Mouse (Mus musculus): Measurements from ENCODE around the gene Kctd11. TPM values are rescaled to one million over a fixed set of nuclear protein-coding genes. Genes with fewer than 3 reads are reported as not detected.
A peak's percentile ranks its signal among the peaks of the same experiment; 100 is the strongest.

The Kctd11 gene
- total and polyA plus RNA-seq, 2 experiments: 0.65 to 1.6 TPM

GRCm38 (mm10) chr11:69891482-69891881, 10.3 kb upstream of the Kctd11 start:
- no peak overlapping the region for H3K27ac ChIP-seq (replicated peaks; ENCODE audit: insufficient read depth, low read depth, low read length)
- H3K4me1 ChIP-seq (ENCODE audit: control insufficient read depth, insufficient read depth, low read length): no peaks in the 10 kb centered on the region
- H3K36me3 ChIP-seq (ENCODE audit: control insufficient read depth, insufficient read depth, low read length): no peaks in the 10 kb centered on the region
- no peaks in the 10 kb centered on the region for H3K27me3 ChIP-seq (ENCODE audit: control insufficient read depth, insufficient read depth, low read length)
- H3K4me3 ChIP-seq (ENCODE audit: insufficient read depth, low read depth, low read length): no peak overlapping the region
- WGBS: 78% methylated on average over 4 of the region's 4 CpGs
- no peak for DNase-seq (ENCODE audit: extremely low read depth, low read depth, low spot score)
- H3K79me2 ChIP-seq (ENCODE audit: control insufficient read depth, insufficient read depth, low read length): no peaks in the 10 kb centered on the region
- TF ChIP-seq POLR2A (IDR thresholded peaks at IDR 0.05; ENCODE audit: extremely low read depth, insufficient read depth, low read length) (no peak), CTCF (IDR thresholded peaks at IDR 0.05; ENCODE audit: low read depth, low read length) (no peak)
- H3K9ac ChIP-seq (ENCODE audit: low read depth, low read length): no peak overlapping the region

- TF ChIP-seq POLR2A (IDR thresholded peaks at IDR 0.05; ENCODE audit: extremely low read depth, insufficient read depth, low read length): no peak
- peak; percentile 9; the same call in 1 of the 2 replicates for TF ChIP-seq CTCF (IDR thresholded peaks at IDR 0.05; ENCODE audit: low read depth, low read length)
- WGBS: 48% methylated on average over 8 of the region's 8 CpGs
- no peaks in the 10 kb centered on the region for H3K27me3 ChIP-seq (ENCODE audit: control insufficient read depth, insufficient read depth, low read length)
- H3K4me3 ChIP-seq (ENCODE audit: insufficient read depth, low read depth, low read length): no peak overlapping the region
- no peaks in the 10 kb centered on the region for H3K79me2 ChIP-seq (ENCODE audit: control insufficient read depth, insufficient read depth, low read length)
- H3K4me1 ChIP-seq (ENCODE audit: control insufficient read depth, insufficient read depth, low read length): no peaks in the 10 kb centered on the region
- H3K36me3 ChIP-seq (ENCODE audit: control insufficient read depth, insufficient read depth, low read length): no peaks in the 10 kb centered on the region
- H3K27ac ChIP-seq (replicated peaks; ENCODE audit: insufficient read depth, low read depth, low read length): no peak overlapping the region
- DNase-seq (ENCODE audit: extremely low read depth, low read depth, low spot score): no peak
- H3K9ac ChIP-seq (ENCODE audit: low read depth, low read length): no peak overlapping the region
These were observed 5.9 kb upstream of the Kctd11 start for GRCm38 (mm10) chr11:69886907-69887635.

- DNase-seq (ENCODE audit: extremely low read depth, low read depth, low spot score): no peak
- H3K27me3 ChIP-seq (ENCODE audit: control insufficient read depth, insufficient read depth, low read length): no peaks in the 10 kb centered on the region
- 81% methylated on average over 8 of the region's 8 CpGs for WGBS
- H3K4me1 ChIP-seq (ENCODE audit: control insufficient read depth, insufficient read depth, low read length): 0 out of 2 replicates have a peak, but pooled peaks cover 3% of the 10 kb centered on the region
- H3K27ac ChIP-seq (replicated peaks; ENCODE audit: insufficient read depth, low read depth, low read length): peak overlapping the region; percentile 49
- no peaks in the 10 kb centered on the region for H3K36me3 ChIP-seq (ENCODE audit: control insufficient read depth, insufficient read depth, low read length)
- H3K4me3 ChIP-seq (ENCODE audit: insufficient read depth, low read depth, low read length): peak overlapping the region; percentile 31; the same call in 1 of the 2 replicates
- TF ChIP-seq CTCF (IDR thresholded peaks at IDR 0.05; ENCODE audit: low read depth, low read length) (no peak), POLR2A (IDR thresholded peaks at IDR 0.05; ENCODE audit: extremely low read depth, insufficient read depth, low read length) (no peak)
- peak overlapping the region; percentile 8; the same call in 1 of the 2 replicates for H3K9ac ChIP-seq (ENCODE audit: low read depth, low read length)
- H3K79me2 ChIP-seq (ENCODE audit: control insufficient read depth, insufficient read depth, low read length): no peaks in the 10 kb centered on the region
These were observed 3.5 kb upstream of the Kctd11 start for GRCm38 (mm10) chr11:69884663-69885062.

- no peaks in the 10 kb centered on the region for H3K79me2 ChIP-seq (ENCODE audit: control insufficient read depth, insufficient read depth, low read length)
- H3K4me3 ChIP-seq (ENCODE audit: insufficient read depth, low read depth, low read length): peak overlapping the region; percentile 31; the same call in 1 of the 2 replicates
- 69% methylated on average over 9 of the region's 9 CpGs for WGBS
- H3K36me3 ChIP-seq (ENCODE audit: control insufficient read depth, insufficient read depth, low read length): no peaks in the 10 kb centered on the region
- DNase-seq (ENCODE audit: extremely low read depth, low read depth, low spot score): no peak
- peak overlapping the region; percentile 8; the same call in 1 of the 2 replicates for H3K9ac ChIP-seq (ENCODE audit: low read depth, low read length)
- 0 out of 2 replicates have a peak, but pooled peaks cover 3% of the 10 kb centered on the region for H3K4me1 ChIP-seq (ENCODE audit: control insufficient read depth, insufficient read depth, low read length)
- peak overlapping the region; percentile 49 for H3K27ac ChIP-seq (replicated peaks; ENCODE audit: insufficient read depth, low read depth, low read length)
- H3K27me3 ChIP-seq (ENCODE audit: control insufficient read depth, insufficient read depth, low read length): no peaks in the 10 kb centered on the region
- TF ChIP-seq POLR2A (IDR thresholded peaks at IDR 0.05; ENCODE audit: extremely low read depth, insufficient read depth, low read length) (no peak), CTCF (IDR thresholded peaks at IDR 0.05; ENCODE audit: low read depth, low read length) (no peak)
These were observed 3.0 kb upstream of the Kctd11 start for GRCm38 (mm10) chr11:69884240-69884639.

GRCm38 (mm10) chr11:69883527-69884151, 2.4 kb upstream of the Kctd11 start:
- Histone ChIP-seq H3K4me1 (ENCODE audit: control insufficient read depth, insufficient read depth, low read length) (0 out of 2 replicates have a peak, but pooled peaks cover 3% of the 10 kb centered on the region), H3K27ac (replicated peaks; ENCODE audit: insufficient read depth, low read depth, low read length) (no peak overlapping the region), H3K36me3 (ENCODE audit: control insufficient read depth, insufficient read depth, low read length) (no peaks in the 10 kb centered on the region), H3K4me3 (ENCODE audit: insufficient read depth, low read depth, low read length) (no peak overlapping the region), H3K27me3 (ENCODE audit: control insufficient read depth, insufficient read depth, low read length) (no peaks in the 10 kb centered on the region), H3K79me2 (ENCODE audit: control insufficient read depth, insufficient read depth, low read length) (no peaks in the 10 kb centered on the region), H3K9ac (ENCODE audit: low read depth, low read length) (no peak overlapping the region)
- TF ChIP-seq CTCF (IDR thresholded peaks at IDR 0.05; ENCODE audit: low read depth, low read length): no peak
- TF ChIP-seq POLR2A (IDR thresholded peaks at IDR 0.05; ENCODE audit: extremely low read depth, insufficient read depth, low read length): no peak
- DNase-seq (ENCODE audit: extremely low read depth, low read depth, low spot score): no peak
- WGBS: 87% methylated on average over 8 of the region's 8 CpGs

Measured in liver, adult 2 months (tissue).